Mouse (Mus musculus) heart, adult 2 months (tissue): ENCODE measurements around the gene Clint1.

Source experiments
- CTCF ChIP-seq: fragments of 200-600 bp; IDR thresholded peaks from 2 replicates; pipeline ENCODE4 v1.8.1; 2022; ENCODE audit warnings: antibody characterized with exemption, mild to moderate bottlenecking, moderate library complexity
- EP300 ChIP-seq: fragments of 200-500 bp; IDR thresholded peaks from 2 replicates; pipeline ENCODE4 v1.6.1; 2011; ENCODE audit warnings: low read depth, low read length, control low read depth; ENCODE audit not compliant: insufficient read depth

GRCm38 (mm10) chr11:45927456-45927855 is 75.6 kb downstream of the Clint1 start:
- TF ChIP-seq EP300 (no peak), CTCF (no peak)
